ENCODE assay signal across 14 mouse cellular contexts in the genomic region with DNA sequence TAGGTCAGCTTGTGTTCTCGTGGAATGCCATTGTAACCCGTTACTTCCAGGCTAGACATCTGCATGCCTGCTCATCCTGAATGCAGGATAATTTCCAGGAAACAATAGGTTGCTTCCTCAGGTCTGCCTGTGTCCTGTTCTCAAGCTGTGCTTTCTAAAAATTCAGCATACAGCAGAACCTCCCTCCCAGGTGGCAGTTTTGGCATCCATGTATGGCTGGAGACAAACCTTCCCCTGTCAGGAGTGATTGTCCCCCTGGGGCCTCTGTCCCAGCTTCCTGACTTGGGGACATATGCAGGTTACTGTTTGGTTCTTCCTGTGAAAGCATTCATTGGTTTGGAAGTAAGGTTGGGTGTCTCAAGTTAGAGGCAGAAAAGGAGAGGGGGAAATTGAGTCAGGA.
A peak's percentile ranks its signal among the peaks of the same experiment; 100 is the strongest.
DNase-seq lines count a peak whose midpoint lies in the region; ATAC-seq lines count a peak whose summit lies in the region.
"Had no signal": no experiment of that assay in that cellular context is flagged by ENCODE, and none has a peak within 500 bp of the region (broad histone marks: within the 10 kb centered on the region; RNA-seq: fewer than 3 reads in every experiment).

No protein-coding gene starts in this region.

- no peak overlapping the region for H3K27ac ChIP-seq in midbrain, embryonic 11.5 days (ENCODE audit: low read depth, low read length)
- no peak overlapping the region for H3K27ac ChIP-seq in midbrain, embryonic 10.5 days (replicated peaks)
- peak overlapping the region; percentile 51; the same call in 1 of the 2 replicates for H3K27ac ChIP-seq in midbrain, embryonic 16.5 days (ENCODE audit: low read length)
- no peak overlapping the region for H3K27ac ChIP-seq in intestine, embryonic 16.5 days (ENCODE audit: low read length)
- H3K27ac ChIP-seq: intestine, embryonic 15.5 days; limb, embryonic 13.5 days; liver, embryonic 14.5 days had no signal

- WGBS in midbrain, embryonic 11.5 days = 51% methylated on average over 2 of the region's 2 CpGs
- WGBS in midbrain, embryonic 10.5 days = 80% methylated on average over 2 of the region's 2 CpGs
- WGBS in midbrain, embryonic 16.5 days = 50% methylated on average over 2 of the region's 2 CpGs
- WGBS in intestine, embryonic 16.5 days = 58% methylated on average over 2 of the region's 2 CpGs

- H3K36me3 ChIP-seq in midbrain, embryonic 11.5 days (ENCODE audit: control insufficient read depth, insufficient read depth, low read length) = no peaks in the 10 kb centered on the region
- H3K36me3 ChIP-seq in midbrain, embryonic 10.5 days = no peaks in the 10 kb centered on the region
- no peaks in the 10 kb centered on the region for H3K36me3 ChIP-seq in midbrain, embryonic 16.5 days (ENCODE audit: control insufficient read depth, insufficient read depth, low read length)
- H3K36me3 ChIP-seq in intestine, embryonic 16.5 days (ENCODE audit: control insufficient read depth, insufficient read depth, low read length) = no peaks in the 10 kb centered on the region
- H3K36me3 ChIP-seq: intestine, embryonic 15.5 days; limb, embryonic 13.5 days had no signal

- peak; percentile 72 for ATAC-seq in cerebellum, adult (ENCODE audit: insufficient number of reproducible peaks, low FRiP score, low TSS enrichment)
- ATAC-seq in midbrain, embryonic 11.5 days (ENCODE audit: low FRiP score) = no peak
- no peak for ATAC-seq in midbrain, embryonic 16.5 days
- ATAC-seq in intestine, embryonic 16.5 days = no peak
- ATAC-seq: intestine, embryonic 15.5 days had no signal

- no peak overlapping the region for H3K4me2 ChIP-seq in midbrain, embryonic 11.5 days
- H3K4me2 ChIP-seq in midbrain, embryonic 16.5 days (ENCODE audit: low read length) = no peak overlapping the region
- no peak overlapping the region for H3K4me2 ChIP-seq in intestine, embryonic 16.5 days (ENCODE audit: low read depth, low read length)
- H3K4me2 ChIP-seq: intestine, embryonic 15.5 days; limb, embryonic 13.5 days had no signal

- DNase-seq in cerebellum, postnatal 4 days (ENCODE audit: low spot score in 2 of 2) = no peak
- DNase-seq in midbrain, embryonic 11.5 days (ENCODE audit: low spot score, missing footprints) = peak; percentile 61
- DNase-seq in midbrain, embryonic 10.5 days (ENCODE audit: low spot score) = no peak
- DNase-seq in cerebellum, postnatal 14 days = peak; percentile 50 to 72
- no peak for DNase-seq in urinary bladder, adult 18-20 months (ENCODE audit: low spot score in 2 of 2)
- DNase-seq: adrenal gland, adult 2 months; gastrocnemius, postnatal 14 days; thymus, adult 18-20 months had no signal

- H3K9me3 ChIP-seq in midbrain, embryonic 11.5 days (ENCODE audit: control insufficient read depth, low read length) = no peaks in the 10 kb centered on the region
- no peaks in the 10 kb centered on the region for H3K9me3 ChIP-seq in midbrain, embryonic 10.5 days (replicated peaks)
- H3K9me3 ChIP-seq in midbrain, embryonic 16.5 days (replicated peaks; ENCODE audit: control insufficient read depth, low read length, poor library complexity, severe bottlenecking) = no peaks in the 10 kb centered on the region
- no peaks in the 10 kb centered on the region for H3K9me3 ChIP-seq in intestine, embryonic 16.5 days (ENCODE audit: control insufficient read depth, low read length)
- H3K9me3 ChIP-seq: intestine, embryonic 15.5 days; limb, embryonic 13.5 days had no signal

- no peak overlapping the region for H3K4me3 ChIP-seq in midbrain, embryonic 11.5 days (ENCODE audit: low read depth, low read length)
- no peak overlapping the region for H3K4me3 ChIP-seq in midbrain, embryonic 10.5 days
- H3K4me3 ChIP-seq in midbrain, embryonic 16.5 days (ENCODE audit: low read depth, low read length) = no peak overlapping the region
- H3K4me3 ChIP-seq in intestine, embryonic 16.5 days (ENCODE audit: low read length) = no peak overlapping the region
- H3K4me3 ChIP-seq: intestine, embryonic 15.5 days; limb, embryonic 13.5 days had no signal

- no peak overlapping the region for H3K9ac ChIP-seq in midbrain, embryonic 11.5 days (ENCODE audit: low read length)
- H3K9ac ChIP-seq in midbrain, embryonic 16.5 days (ENCODE audit: low read depth, low read length) = no peak overlapping the region
- H3K9ac ChIP-seq in intestine, embryonic 16.5 days (ENCODE audit: low read depth, low read length) = no peak overlapping the region
- H3K9ac ChIP-seq: intestine, embryonic 15.5 days; limb, embryonic 13.5 days; liver, embryonic 14.5 days had no signal

- no peaks in the 10 kb centered on the region for H3K27me3 ChIP-seq in midbrain, embryonic 11.5 days (ENCODE audit: control insufficient read depth, insufficient read depth, low read length)
- no peaks in the 10 kb centered on the region for H3K27me3 ChIP-seq in midbrain, embryonic 10.5 days (ENCODE audit: low read depth, poor library complexity, severe bottlenecking)
- H3K27me3 ChIP-seq in midbrain, embryonic 16.5 days (ENCODE audit: control insufficient read depth, insufficient read depth, low read depth, low read length) = no peaks in the 10 kb centered on the region
- H3K27me3 ChIP-seq in intestine, embryonic 16.5 days (replicated peaks; ENCODE audit: control insufficient read depth, insufficient read depth, low read length) = no peaks in the 10 kb centered on the region
- H3K27me3 ChIP-seq: intestine, embryonic 15.5 days; limb, embryonic 13.5 days had no signal

- peaks cover 4% of the 10 kb centered on the region; the same call in 1 of the 2 replicates for H3K4me1 ChIP-seq in midbrain, embryonic 11.5 days (ENCODE audit: control insufficient read depth, insufficient read depth, low read length)
- H3K4me1 ChIP-seq in midbrain, embryonic 10.5 days = peaks cover 24% of the 10 kb centered on the region
- H3K4me1 ChIP-seq in midbrain, embryonic 16.5 days (ENCODE audit: control insufficient read depth, insufficient read depth, low read length) = peaks cover 31% of the 10 kb centered on the region
- H3K4me1 ChIP-seq in intestine, embryonic 16.5 days (ENCODE audit: control insufficient read depth, insufficient read depth, low read length) = no peaks in the 10 kb centered on the region
- H3K4me1 ChIP-seq: intestine, embryonic 15.5 days had no signal

Comparison
In these comparisons a context has a peak if more than half of its experiments do, and no peak if none do; other contexts are left out.
1. DNase-seq: peak in midbrain, embryonic 11.5 days (single experiment) and cerebellum, postnatal 14 days (2 of 2); none in cerebellum, postnatal 4 days (0 of 2), midbrain, embryonic 10.5 days (single experiment) and urinary bladder, adult 18-20 months (0 of 2).